Mouse (Mus musculus): Measurements from ENCODE around the gene Gas2l1. TPM values are rescaled to one million over a fixed set of nuclear protein-coding genes. Genes with fewer than 3 reads are reported as not detected.
"Not testable (repeated sequence)": the region's sequence is repeated elsewhere in the genome, so short reads cannot be mapped to it uniquely, and the experiment has no call there.

The Gas2l1 gene
- polyA plus RNA-seq, 1 experiment from 2014 or later = 22.0 TPM

- 82% methylated on average over 8 of the region's 8 CpGs for WGBS
- H3K36me3 ChIP-seq = peaks cover 49% of the 10 kb centered on the region
- no peaks in the 10 kb centered on the region for H3K9me3 ChIP-seq (replicated peaks)
- peak overlapping the region; percentile 100 for H3K4me3 ChIP-seq
- H3K4me1 ChIP-seq = peaks cover 34% of the 10 kb centered on the region
- no peak for DNase-seq (ENCODE audit: low spot score)
- no peaks in the 10 kb centered on the region for H3K27me3 ChIP-seq (ENCODE audit: low read depth, poor library complexity, severe bottlenecking)
- no peak overlapping the region for H3K27ac ChIP-seq (replicated peaks)
Measured at GRCm38 (mm10) chr11:5096480-5097020, 31.4 kb upstream of the Gas2l1 start.

GRCm38 (mm10) chr11:5095877-5096276, 30.8 kb upstream of the Gas2l1 start:
- peaks cover 28% of the 10 kb centered on the region for H3K4me1 ChIP-seq
- no peaks in the 10 kb centered on the region for H3K27me3 ChIP-seq (ENCODE audit: low read depth, poor library complexity, severe bottlenecking)
- WGBS = 91% methylated on average over 5 of the region's 5 CpGs
- peaks cover 56% of the 10 kb centered on the region for H3K36me3 ChIP-seq
- H3K9me3 ChIP-seq (replicated peaks) = no peaks in the 10 kb centered on the region
- no peak for DNase-seq (ENCODE audit: low spot score)
- peak overlapping the region; percentile 100; the same call in 1 of the 2 replicates for H3K4me3 ChIP-seq
- H3K27ac ChIP-seq (replicated peaks) = no peak overlapping the region

- DNase-seq (ENCODE audit: low spot score) = no peak
- no peaks in the 10 kb centered on the region for H3K9me3 ChIP-seq (replicated peaks)
Measured at GRCm38 (mm10) chr11:5091706-5092105, 26.6 kb upstream of the Gas2l1 start.

DNA sequence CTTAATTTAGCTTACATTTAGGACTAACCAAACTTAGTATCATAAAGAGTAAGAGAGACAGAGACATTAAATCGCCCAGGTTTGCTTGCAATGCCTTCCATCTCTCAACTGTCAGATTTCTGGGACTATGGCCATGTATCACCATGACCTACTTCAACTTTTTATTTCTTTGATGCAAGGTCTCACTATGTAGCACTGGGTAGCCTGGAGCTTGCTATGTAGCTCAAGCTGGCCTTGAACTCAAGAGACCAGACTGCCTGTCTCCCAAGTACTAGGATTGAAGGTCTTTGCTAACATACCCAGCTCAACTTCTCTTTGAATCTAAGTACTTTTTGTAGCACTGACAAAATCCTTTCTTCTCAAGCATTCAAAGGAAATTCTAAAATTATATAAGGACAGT, 24.0 kb upstream of the Gas2l1 start:
- DNase-seq (ENCODE audit: low spot score) = no peak
- H3K9me3 ChIP-seq (replicated peaks) = no peaks in the 10 kb centered on the region
- peaks cover 100% of the 10 kb centered on the region for H3K36me3 ChIP-seq
- no peak overlapping the region for H3K27ac ChIP-seq (replicated peaks)
- 96% methylated on average over 1 of the region's 1 CpGs for WGBS
- H3K4me3 ChIP-seq = no peak overlapping the region
- H3K27me3 ChIP-seq (ENCODE audit: low read depth, poor library complexity, severe bottlenecking) = no peaks in the 10 kb centered on the region
- no peaks in the 10 kb centered on the region for H3K4me1 ChIP-seq

More at GRCm38 (mm10) chr11:5091706-5092105, 26.6 kb upstream of the Gas2l1 start:
- Histone ChIP-seq H3K4me1 (peaks cover 10% of the 10 kb centered on the region), H3K27me3 (ENCODE audit: low read depth, poor library complexity, severe bottlenecking) (no peaks in the 10 kb centered on the region), H3K4me3 (no peak overlapping the region), H3K27ac (replicated peaks) (no peak overlapping the region), H3K36me3 (peaks cover 96% of the 10 kb centered on the region)
- WGBS = 69% methylated on average over 2 of the region's 2 CpGs

DNA sequence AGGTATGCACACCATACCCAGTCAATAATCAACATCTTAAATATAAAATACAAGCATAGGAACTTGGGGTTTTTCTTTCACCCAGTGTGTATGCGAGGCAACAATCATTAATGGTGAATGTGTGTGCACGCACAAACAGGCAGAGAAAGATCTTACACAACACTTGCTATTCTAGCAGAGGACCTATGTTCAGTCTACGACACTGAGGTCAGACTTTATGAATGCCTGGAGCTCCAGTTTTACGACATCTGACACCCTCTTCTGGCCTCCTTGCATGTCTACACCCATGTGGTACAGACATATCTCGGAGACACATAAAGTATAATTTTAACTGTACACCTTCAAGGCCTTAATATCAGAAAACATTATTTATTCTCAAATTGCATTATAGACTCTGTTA, 11.7 kb upstream of the Gas2l1 start:
- H3K36me3 ChIP-seq = peaks cover 92% of the 10 kb centered on the region
- not testable (repeated sequence) for DNase-seq (ENCODE audit: low spot score); H3K27me3 ChIP-seq (ENCODE audit: low read depth, poor library complexity, severe bottlenecking); H3K4me3 ChIP-seq; H3K4me1 ChIP-seq; H3K27ac ChIP-seq (replicated peaks); H3K9me3 ChIP-seq (replicated peaks)
- WGBS = 91% methylated on average over 4 of the region's 5 CpGs

DNA sequence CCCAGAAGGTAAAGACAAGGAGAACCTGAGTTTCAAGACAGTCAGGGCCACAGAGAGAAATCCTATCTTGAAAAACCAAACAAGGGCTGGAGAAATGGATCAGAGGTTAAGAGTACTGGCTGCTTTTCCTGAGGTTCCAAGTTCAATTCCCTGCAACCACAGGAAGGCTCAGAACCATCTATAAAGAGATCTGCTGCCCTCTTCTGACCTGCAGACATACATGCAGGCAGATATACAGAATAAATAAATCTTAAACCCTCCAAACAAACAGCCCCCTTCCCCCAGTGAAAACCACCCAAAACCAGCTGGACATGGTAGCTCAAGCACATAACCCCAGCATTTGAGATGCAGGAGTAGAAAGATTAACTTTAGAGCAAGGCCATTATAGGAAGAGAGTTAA, 10.6 kb upstream of the Gas2l1 start:
- Histone ChIP-seq H3K9me3 (replicated peaks) (no peaks in the 10 kb centered on the region), H3K4me3 (no peak overlapping the region), H3K27ac (replicated peaks) (no peak overlapping the region), H3K27me3 (ENCODE audit: low read depth, poor library complexity, severe bottlenecking) (no peaks in the 10 kb centered on the region), H3K4me1 (no peaks in the 10 kb centered on the region), H3K36me3 (peaks cover 92% of the 10 kb centered on the region)
- DNase-seq (ENCODE audit: low spot score) = no peak

DNA sequence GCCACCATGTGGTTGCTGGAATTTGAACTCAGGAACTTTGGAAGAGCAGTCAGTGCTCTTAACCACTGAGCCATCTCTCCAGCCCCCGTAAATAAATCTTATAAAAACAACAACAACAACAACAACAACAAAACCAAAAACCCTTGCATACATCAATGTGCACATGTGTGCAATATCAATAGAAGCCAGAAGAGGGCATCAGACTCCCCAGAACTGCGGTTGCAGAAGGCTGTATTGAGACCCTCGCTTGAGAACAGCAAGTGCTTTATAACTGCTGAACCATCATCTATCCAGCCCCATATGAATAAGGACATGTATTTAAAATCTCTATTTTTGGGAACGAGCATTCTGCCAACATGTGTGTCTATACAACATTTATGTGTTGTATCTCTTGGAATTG, 9.8 kb upstream of the Gas2l1 start:
- no peaks in the 10 kb centered on the region for H3K27me3 ChIP-seq (ENCODE audit: low read depth, poor library complexity, severe bottlenecking)
- peaks cover 92% of the 10 kb centered on the region for H3K36me3 ChIP-seq
- 81% methylated on average over 4 of the region's 4 CpGs for WGBS
- H3K9me3 ChIP-seq (replicated peaks) = no peaks in the 10 kb centered on the region
- H3K4me3 ChIP-seq = no peak overlapping the region
- H3K27ac ChIP-seq (replicated peaks) = no peak overlapping the region
- H3K4me1 ChIP-seq = no peaks in the 10 kb centered on the region
- DNase-seq (ENCODE audit: low spot score) = no peak

- H3K27me3 ChIP-seq (ENCODE audit: low read depth, poor library complexity, severe bottlenecking) = peaks cover 18% of the 10 kb centered on the region
- peaks cover 24% of the 10 kb centered on the region for H3K4me1 ChIP-seq
- no peak overlapping the region for H3K27ac ChIP-seq (replicated peaks)
- no peaks in the 10 kb centered on the region for H3K9me3 ChIP-seq (replicated peaks)
- H3K36me3 ChIP-seq = peaks cover 57% of the 10 kb centered on the region
- WGBS = 86% methylated on average over 9 of the region's 9 CpGs
- no peak overlapping the region for H3K4me3 ChIP-seq
- no peak for DNase-seq (ENCODE audit: low spot score)
Measured at GRCm38 (mm10) chr11:5068126-5068971, 3.2 kb upstream of the Gas2l1 start.

DNA sequence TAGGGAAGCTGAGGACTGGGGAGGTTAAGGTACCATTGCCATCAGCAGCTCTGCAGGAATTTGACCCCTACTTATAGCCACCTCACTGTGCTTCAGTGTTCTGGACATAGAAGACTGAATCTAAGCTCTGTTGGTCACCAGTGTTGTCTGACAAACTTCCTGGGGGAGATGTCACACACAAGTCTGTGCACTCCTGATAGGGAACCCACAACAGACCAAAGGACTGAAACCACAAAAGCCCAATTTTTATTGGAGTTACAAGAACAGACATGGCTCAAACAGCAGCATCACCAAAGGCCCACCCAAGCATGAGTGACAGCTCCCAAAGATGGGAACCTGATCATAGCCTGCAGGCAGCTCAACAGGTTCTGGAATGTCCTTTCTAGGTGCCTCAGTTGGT, 1.9 kb upstream of the Gas2l1 start:
- Histone ChIP-seq H3K4me1 (peaks cover 37% of the 10 kb centered on the region), H3K27ac (replicated peaks) (no peak overlapping the region), H3K4me3 (no peak overlapping the region), H3K27me3 (ENCODE audit: low read depth, poor library complexity, severe bottlenecking) (peaks cover 30% of the 10 kb centered on the region), H3K9me3 (replicated peaks) (no peaks in the 10 kb centered on the region), H3K36me3 (peaks cover 44% of the 10 kb centered on the region)
- DNase-seq (ENCODE audit: low spot score) = no peak

- Histone ChIP-seq H3K4me3 (peak overlapping the region; percentile 83), H3K9me3 (replicated peaks) (no peaks in the 10 kb centered on the region), H3K27ac (replicated peaks) (peak overlapping the region; percentile 84), H3K36me3 (peaks cover 24% of the 10 kb centered on the region), H3K27me3 (ENCODE audit: low read depth, poor library complexity, severe bottlenecking) (peaks cover 56% of the 10 kb centered on the region), H3K4me1 (peaks cover 58% of the 10 kb centered on the region)
- peak; percentile 42 for DNase-seq (ENCODE audit: low spot score)
- WGBS = 17% methylated on average over 38 of the region's 38 CpGs
Measured at GRCm38 (mm10) chr11:5064282-5065055, 658 bp downstream of the Gas2l1 start.

DNA sequence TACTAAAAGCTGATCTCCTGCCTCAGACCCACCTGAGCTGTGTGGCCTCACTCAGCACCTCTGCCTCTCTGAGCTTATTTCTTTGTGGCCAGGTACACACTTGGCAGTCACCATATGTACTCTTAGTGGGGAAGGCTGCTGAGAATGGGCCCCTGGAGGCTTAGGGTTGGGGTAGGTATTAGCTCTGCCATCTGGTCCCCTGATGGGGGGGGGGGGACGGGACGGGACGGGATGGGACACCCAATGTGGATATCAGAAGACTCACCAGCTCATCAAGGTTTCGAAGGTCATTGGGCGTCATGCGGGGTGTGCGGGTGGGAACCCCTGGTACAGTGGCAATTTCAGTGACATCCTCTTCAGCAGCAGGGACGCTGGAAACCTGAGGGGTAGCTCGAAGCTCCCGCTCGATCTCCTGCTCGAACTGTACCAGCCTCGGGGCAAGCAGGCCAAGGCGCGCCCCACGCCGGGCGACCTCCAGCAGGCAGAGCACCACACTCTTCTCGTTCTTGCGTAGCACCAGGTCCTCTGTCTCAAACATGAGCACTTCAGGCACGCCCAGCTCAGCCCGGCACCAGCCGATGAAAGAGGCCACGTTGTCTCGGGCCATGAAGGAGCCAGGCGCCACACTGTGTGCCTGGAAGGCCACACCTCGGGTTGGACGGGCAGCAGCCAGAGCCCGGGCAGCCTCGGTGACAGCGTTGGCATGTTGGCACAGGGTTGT, 1.4 kb downstream of the Gas2l1 start:
- Histone ChIP-seq H3K4me3 (peak overlapping the region; percentile 83), H3K9me3 (replicated peaks) (no peaks in the 10 kb centered on the region), H3K4me1 (peaks cover 65% of the 10 kb centered on the region), H3K27me3 (ENCODE audit: low read depth, poor library complexity, severe bottlenecking) (peaks cover 64% of the 10 kb centered on the region), H3K36me3 (peaks cover 17% of the 10 kb centered on the region), H3K27ac (replicated peaks) (peak overlapping the region; percentile 46; the same call in 1 of the 2 replicates)
- WGBS = 56% methylated on average over 31 of the region's 31 CpGs
- DNase-seq (ENCODE audit: low spot score) = no peak

GRCm38 (mm10) chr11:5062860-5063505, 2.1 kb downstream of the Gas2l1 start:
- Histone ChIP-seq H3K27me3 (ENCODE audit: low read depth, poor library complexity, severe bottlenecking) (peaks cover 71% of the 10 kb centered on the region), H3K4me3 (0 out of 2 replicates have a peak overlapping the region, but pooled peaks have one; percentile 54), H3K9me3 (replicated peaks) (no peaks in the 10 kb centered on the region), H3K36me3 (peaks cover 9% of the 10 kb centered on the region), H3K27ac (replicated peaks) (no peak overlapping the region), H3K4me1 (peaks cover 72% of the 10 kb centered on the region)
- WGBS = 60% methylated on average over 13 of the region's 13 CpGs
- DNase-seq (ENCODE audit: low spot score) = no peak
